Mouse (Mus musculus): ENCODE measurements around the gene Fam189a1. TPM values are rescaled to one million over a fixed set of nuclear protein-coding genes. Genes with fewer than 3 reads are reported as not detected.

Gene Fam189a1
- polyA plus RNA-seq, 1 experiment from 2014 or later, result 1.3 TPM

GRCm38 (mm10) chr7:65011133-65011532 lies 145.2 kb downstream of the Fam189a1 start:
- Histone ChIP-seq H3K4me1 (peaks cover 27% of the 10 kb centered on the region), H3K27me3 (ENCODE audit: low read depth, poor library complexity, severe bottlenecking) (no peaks in the 10 kb centered on the region), H3K9me3 (replicated peaks) (no peaks in the 10 kb centered on the region), H3K27ac (replicated peaks) (no peak overlapping the region), H3K4me3 (no peak overlapping the region), H3K36me3 (no peaks in the 10 kb centered on the region)
- peak; percentile 34 for DNase-seq (ENCODE audit: low spot score)
- WGBS, result 48% methylated on average over 6 of the region's 6 CpGs

- DNase-seq (ENCODE audit: low spot score), result no peak
- H3K4me3 ChIP-seq, result no peak overlapping the region
- WGBS, result 61% methylated on average over 6 of the region's 6 CpGs
- no peak overlapping the region for H3K27ac ChIP-seq (replicated peaks)
- H3K4me1 ChIP-seq, result peaks cover 27% of the 10 kb centered on the region
- H3K36me3 ChIP-seq, result no peaks in the 10 kb centered on the region
- no peaks in the 10 kb centered on the region for H3K27me3 ChIP-seq (ENCODE audit: low read depth, poor library complexity, severe bottlenecking)
- H3K9me3 ChIP-seq (replicated peaks), result no peaks in the 10 kb centered on the region
These were observed 146.1 kb downstream of the Fam189a1 start for GRCm38 (mm10) chr7:65010275-65010674.

GRCm38 (mm10) chr7:65005731-65006130 lies 150.6 kb downstream of the Fam189a1 start:
- H3K4me3 ChIP-seq, result no peak overlapping the region
- peaks cover 16% of the 10 kb centered on the region for H3K4me1 ChIP-seq
- no peaks in the 10 kb centered on the region for H3K36me3 ChIP-seq
- no peak for DNase-seq (ENCODE audit: low spot score)
- no peaks in the 10 kb centered on the region for H3K27me3 ChIP-seq (ENCODE audit: low read depth, poor library complexity, severe bottlenecking)
- no peaks in the 10 kb centered on the region for H3K9me3 ChIP-seq (replicated peaks)
- H3K27ac ChIP-seq (replicated peaks), result no peak overlapping the region
- WGBS, result 86% methylated on average over 2 of the region's 2 CpGs

- Histone ChIP-seq H3K4me3 (no peak overlapping the region), H3K4me1 (peaks cover 6% of the 10 kb centered on the region; the same call in 1 of the 2 replicates), H3K27me3 (ENCODE audit: low read depth, poor library complexity, severe bottlenecking) (no peaks in the 10 kb centered on the region), H3K27ac (replicated peaks) (no peak overlapping the region), H3K9me3 (replicated peaks) (no peaks in the 10 kb centered on the region), H3K36me3 (no peaks in the 10 kb centered on the region)
- 67% methylated on average over 4 of the region's 4 CpGs for WGBS
- no peak for DNase-seq (ENCODE audit: low spot score)
These were observed 156.6 kb downstream of the Fam189a1 start for GRCm38 (mm10) chr7:64999718-65000214.

- no peak for DNase-seq (ENCODE audit: low spot score)
- Histone ChIP-seq H3K27ac (replicated peaks) (no peak overlapping the region), H3K4me1 (peaks cover 6% of the 10 kb centered on the region; the same call in 1 of the 2 replicates), H3K36me3 (no peaks in the 10 kb centered on the region), H3K9me3 (replicated peaks) (no peaks in the 10 kb centered on the region), H3K4me3 (no peak overlapping the region), H3K27me3 (ENCODE audit: low read depth, poor library complexity, severe bottlenecking) (no peaks in the 10 kb centered on the region)
- 92% methylated on average over 5 of the region's 5 CpGs for WGBS
These were observed 158.6 kb downstream of the Fam189a1 start for GRCm38 (mm10) chr7:64997743-64998142.

- Histone ChIP-seq H3K36me3 (no peaks in the 10 kb centered on the region), H3K4me1 (peaks cover 6% of the 10 kb centered on the region; the same call in 1 of the 2 replicates), H3K27ac (replicated peaks) (no peak overlapping the region), H3K4me3 (no peak overlapping the region), H3K9me3 (replicated peaks) (no peaks in the 10 kb centered on the region), H3K27me3 (ENCODE audit: low read depth, poor library complexity, severe bottlenecking) (no peaks in the 10 kb centered on the region)
- WGBS, result 69% methylated on average over 8 of the region's 8 CpGs
- no peak for DNase-seq (ENCODE audit: low spot score)
These were observed 160.4 kb downstream of the Fam189a1 start for GRCm38 (mm10) chr7:64995946-64996444.

GRCm38 (mm10) chr7:64989406-64989805 lies 167.0 kb downstream of the Fam189a1 start:
- H3K27me3 ChIP-seq (ENCODE audit: low read depth, poor library complexity, severe bottlenecking), result no peaks in the 10 kb centered on the region
- H3K9me3 ChIP-seq (replicated peaks), result no peaks in the 10 kb centered on the region
- no peak overlapping the region for H3K27ac ChIP-seq (replicated peaks)
- 78% methylated on average over 4 of the region's 4 CpGs for WGBS
- no peak for DNase-seq (ENCODE audit: low spot score)
- H3K4me3 ChIP-seq, result no peak overlapping the region
- no peaks in the 10 kb centered on the region for H3K36me3 ChIP-seq
- H3K4me1 ChIP-seq, result no peaks in the 10 kb centered on the region

- whole genome bisulfite sequencing, result 87% methylated on average over 2 of the region's 2 CpGs
These were observed 168.4 kb downstream of the Fam189a1 start for GRCm38 (mm10) chr7:64988015-64988414.

GRCm38 (mm10) chr7:64984468-64985120 lies 171.8 kb downstream of the Fam189a1 start:
- Histone ChIP-seq H3K27me3 (ENCODE audit: low read depth, poor library complexity, severe bottlenecking) (no peaks in the 10 kb centered on the region), H3K36me3 (no peaks in the 10 kb centered on the region), H3K9me3 (replicated peaks) (no peaks in the 10 kb centered on the region), H3K4me3 (no peak overlapping the region), H3K27ac (replicated peaks) (no peak overlapping the region), H3K4me1 (no peaks in the 10 kb centered on the region)
- WGBS, result 92% methylated on average over 22 of the region's 22 CpGs
- DNase-seq (ENCODE audit: low spot score), result no peak

More at GRCm38 (mm10) chr7:64988015-64988414, 168.4 kb downstream of the Fam189a1 start:
- H3K36me3 ChIP-seq, result no peaks in the 10 kb centered on the region
- H3K27ac ChIP-seq (replicated peaks), result no peak overlapping the region
- H3K4me3 ChIP-seq, result no peak overlapping the region
- H3K4me1 ChIP-seq, result no peaks in the 10 kb centered on the region
- no peak for DNase-seq (ENCODE audit: low spot score)
- H3K27me3 ChIP-seq (ENCODE audit: low read depth, poor library complexity, severe bottlenecking), result no peaks in the 10 kb centered on the region
- H3K9me3 ChIP-seq (replicated peaks), result no peaks in the 10 kb centered on the region

GRCm38 (mm10) chr7:64981511-64982235 lies 174.7 kb downstream of the Fam189a1 start:
- no peak overlapping the region for H3K4me3 ChIP-seq
- no peaks in the 10 kb centered on the region for H3K36me3 ChIP-seq
- WGBS, result 75% methylated on average over 2 of the region's 2 CpGs
- H3K27me3 ChIP-seq (ENCODE audit: low read depth, poor library complexity, severe bottlenecking), result no peaks in the 10 kb centered on the region
- no peaks in the 10 kb centered on the region for H3K4me1 ChIP-seq
- no peak for DNase-seq (ENCODE audit: low spot score)
- H3K27ac ChIP-seq (replicated peaks), result no peak overlapping the region
- H3K9me3 ChIP-seq (replicated peaks), result no peaks in the 10 kb centered on the region

GRCm38 (mm10) chr7:64973590-64974262 lies 182.6 kb downstream of the Fam189a1 start:
- no peaks in the 10 kb centered on the region for H3K27me3 ChIP-seq (ENCODE audit: low read depth, poor library complexity, severe bottlenecking)
- 74% methylated on average over 4 of the region's 4 CpGs for WGBS
- H3K36me3 ChIP-seq, result no peaks in the 10 kb centered on the region
- H3K27ac ChIP-seq (replicated peaks), result no peak overlapping the region
- H3K4me3 ChIP-seq, result no peak overlapping the region
- no peaks in the 10 kb centered on the region for H3K9me3 ChIP-seq (replicated peaks)
- H3K4me1 ChIP-seq, result peaks cover 6% of the 10 kb centered on the region
- DNase-seq (ENCODE audit: low spot score), result no peak

GRCm38 (mm10) chr7:64962128-64962527 lies 194.2 kb downstream of the Fam189a1 start:
- H3K9me3 ChIP-seq (replicated peaks), result no peaks in the 10 kb centered on the region
- no peak for DNase-seq (ENCODE audit: low spot score)
- no peaks in the 10 kb centered on the region for H3K4me1 ChIP-seq
- H3K4me3 ChIP-seq, result no peak overlapping the region
- H3K27me3 ChIP-seq (ENCODE audit: low read depth, poor library complexity, severe bottlenecking), result no peaks in the 10 kb centered on the region
- H3K27ac ChIP-seq (replicated peaks), result no peak overlapping the region
- no peaks in the 10 kb centered on the region for H3K36me3 ChIP-seq
- WGBS, result 93% methylated on average over 3 of the region's 3 CpGs
